Mouse (Mus musculus) myocyte (in vitro differentiated cells): ENCODE measurements around the gene Gtf3c1. TPM values are rescaled to one million over a fixed set of nuclear protein-coding genes. Genes with fewer than 3 reads are reported as not detected.

Experiments used
- H3K27me3 ChIP-seq: one replicate; pipeline ENCODE4 v1.6.1; 2011; ENCODE audit not compliant: control insufficient read depth, insufficient read depth, insufficient read length
- H3K36me3 ChIP-seq: one replicate; pipeline ENCODE4 v1.6.1; 2011; ENCODE audit not compliant: control insufficient read depth, insufficient read depth
- H3K4me2 ChIP-seq: one replicate; pipeline ENCODE4 v1.6.1; 2011; ENCODE audit warnings: low read depth, control low read depth
- H3K4me3 ChIP-seq: one replicate; pipeline ENCODE4 v1.5.1; 2011; ENCODE audit warnings: mild to moderate bottlenecking, control low read depth, moderate library complexity
- H3K79me2 ChIP-seq: one replicate; pipeline ENCODE4 v1.6.1; 2011; ENCODE audit not compliant: control insufficient read depth, insufficient read depth
- H3ac ChIP-seq: one replicate; pipeline ENCODE4 v1.6.1; 2011; ENCODE audit not compliant: control insufficient read depth, insufficient read length
- CEBPB ChIP-seq: IDR thresholded peaks from 2 replicates; pipeline ENCODE4 v1.6.1; 2011; ENCODE audit warnings: mild to moderate bottlenecking, moderate library complexity; ENCODE audit not compliant: poor library complexity, insufficient read depth, severe bottlenecking
- E2F4 ChIP-seq: IDR thresholded peaks from one replicate; pipeline ENCODE4 v1.6.1; 2011; ENCODE audit warnings: mild to moderate bottlenecking, control low read depth, moderate library complexity; ENCODE audit not compliant: insufficient read depth
- MAX ChIP-seq: IDR thresholded peaks from one replicate; pipeline ENCODE4 v1.6.1; 2011; ENCODE audit warnings: low read depth, mild to moderate bottlenecking, control low read depth
- MYOD1 ChIP-seq, 3 experiments: IDR thresholded peaks; one replicate each; pipeline ENCODE4 v1.6.1; 2011; ENCODE audit warnings: control low read depth in 2 of 3, low read depth in 2 of 3, mild to moderate bottlenecking in 2 of 3, moderate library complexity in 1 of 3; ENCODE audit not compliant: insufficient read length in 2 of 3, control insufficient read depth in 1 of 3
- MYOG ChIP-seq, 3 experiments: IDR thresholded peaks; one replicate each; pipeline ENCODE4 v1.6.1; 2011; ENCODE audit warnings: control low read depth in 2 of 3, low read depth in 2 of 3, mild to moderate bottlenecking in 2 of 3; ENCODE audit not compliant: insufficient read length in 2 of 3, control insufficient read depth in 1 of 3, insufficient read depth in 1 of 3
- POLR2A ChIP-seq: IDR thresholded peaks from one replicate; pipeline ENCODE4 v1.6.1; 2011; ENCODE audit warnings: low read depth, mild to moderate bottlenecking, control low read depth, moderate library complexity; ENCODE audit not compliant: insufficient read length
- POLR2AphosphoS2 ChIP-seq: IDR thresholded peaks from one replicate; pipeline ENCODE4 v1.6.1; 2011; ENCODE audit warnings: low read depth, control low read depth; ENCODE audit not compliant: insufficient read length
- REST ChIP-seq: IDR thresholded peaks from one replicate; pipeline ENCODE4 v1.6.1; 2011; ENCODE audit warnings: mild to moderate bottlenecking, control low read depth, moderate library complexity; ENCODE audit not compliant: insufficient read depth, insufficient read length
- SRF ChIP-seq: IDR thresholded peaks from one replicate; pipeline ENCODE4 v1.6.1; 2011; ENCODE audit warnings: low read depth; ENCODE audit not compliant: control insufficient read depth, insufficient read length
- TCF12 ChIP-seq: IDR thresholded peaks from one replicate; pipeline ENCODE4 v1.6.1; 2011; ENCODE audit warnings: mild to moderate bottlenecking, control low read depth; ENCODE audit not compliant: poor library complexity, insufficient read depth, severe bottlenecking
- TCF3 ChIP-seq: IDR thresholded peaks from one replicate; pipeline ENCODE4 v1.6.1; 2011; ENCODE audit warnings: low read depth, control low read depth; ENCODE audit not compliant: insufficient read length
- USF1 ChIP-seq: IDR thresholded peaks from one replicate; pipeline ENCODE4 v1.6.1; 2011; ENCODE audit warnings: low read depth, mild to moderate bottlenecking, control low read depth, moderate library complexity
- polyA plus RNA-seq: library from polyadenylated mRNA; unstranded; fragments of >200 nt; fragmentation: generic; extraction: Trizol; gene quantifications from one replicate; pipeline ENCODE4 v1.2.1, GENCODE M21; 2012; ENCODE audit warnings: missing spikeins

Gene Gtf3c1
- polyA plus RNA-seq, 1 experiment: 38.3 TPM

DNA sequence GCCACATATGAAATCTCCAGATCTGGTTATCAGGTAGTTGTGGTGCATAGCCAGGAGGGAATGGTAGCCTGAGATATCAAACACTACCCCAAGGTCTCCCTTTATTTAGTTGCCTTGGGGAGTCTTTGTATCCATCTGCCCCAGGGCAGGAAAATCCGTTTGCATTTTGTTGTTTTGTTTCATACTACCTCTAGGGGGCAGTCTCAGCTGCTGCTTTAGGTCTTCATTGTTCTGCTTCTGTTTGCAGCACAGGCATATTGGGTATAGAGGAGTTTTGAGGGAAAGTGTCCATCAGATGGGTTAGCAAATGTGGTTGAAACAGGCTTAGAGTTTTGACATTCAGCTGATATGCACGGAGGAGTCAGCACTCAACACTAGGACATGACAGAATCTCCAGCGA lies 40.6 kb upstream of the Gtf3c1 start:
- H3K27me3 ChIP-seq: no peaks in the 10 kb centered on the region
- H3K4me2 ChIP-seq: no peak overlapping the region
- no peaks in the 10 kb centered on the region for H3K79me2 ChIP-seq
- no peak overlapping the region for H3K4me3 ChIP-seq
- H3ac ChIP-seq: no peak overlapping the region
- TF ChIP-seq TCF3 (no peak), MAX (no peak), MYOD1 (IDR thresholded peaks at IDR 0.05; ENCODE audit: control insufficient read depth in 1 of 3, insufficient read length in 2 of 3, low read depth in 2 of 3) (no peak), USF1 (no peak), POLR2AphosphoS2 (no peak), TCF12 (no peak), POLR2A (no peak), E2F4 (no peak), MYOG (IDR thresholded peaks at IDR 0.05; ENCODE audit: control insufficient read depth in 1 of 3, insufficient read depth in 1 of 3, insufficient read length in 2 of 3, low read depth in 2 of 3) (no peak), SRF (no peak), REST (no peak), CEBPB (no peak)
- H3K36me3 ChIP-seq: no peaks in the 10 kb centered on the region

DNA sequence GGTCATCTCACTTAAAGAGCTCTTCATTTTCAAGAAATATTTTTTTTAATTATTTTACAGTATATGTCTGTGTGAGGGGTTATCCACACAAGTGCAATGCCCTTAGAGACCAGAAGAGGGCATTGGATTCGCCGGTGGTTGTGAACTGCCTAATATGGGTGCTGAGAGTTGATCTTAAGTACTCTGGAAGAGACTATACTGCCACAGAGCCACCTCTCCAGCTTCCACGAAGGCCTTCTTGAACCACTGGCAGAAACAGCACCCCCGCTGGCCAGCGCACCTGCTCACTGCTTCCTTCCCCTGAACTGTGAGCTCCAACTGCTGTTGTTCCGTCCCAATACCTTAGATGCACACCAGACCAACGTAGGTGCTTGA lies 39.7 kb upstream of the Gtf3c1 start:
- TF ChIP-seq MAX (no peak), TCF3 (no peak), MYOD1 (IDR thresholded peaks at IDR 0.05; ENCODE audit: control insufficient read depth in 1 of 3, insufficient read length in 2 of 3, low read depth in 2 of 3) (no peak), E2F4 (no peak), REST (no peak), POLR2AphosphoS2 (no peak)
- no peak overlapping the region for H3ac ChIP-seq
- H3K36me3 ChIP-seq: no peaks in the 10 kb centered on the region
- no peak overlapping the region for H3K4me2 ChIP-seq
- H3K79me2 ChIP-seq: no peaks in the 10 kb centered on the region
- H3K4me3 ChIP-seq: no peak overlapping the region
- no peaks in the 10 kb centered on the region for H3K27me3 ChIP-seq

DNA sequence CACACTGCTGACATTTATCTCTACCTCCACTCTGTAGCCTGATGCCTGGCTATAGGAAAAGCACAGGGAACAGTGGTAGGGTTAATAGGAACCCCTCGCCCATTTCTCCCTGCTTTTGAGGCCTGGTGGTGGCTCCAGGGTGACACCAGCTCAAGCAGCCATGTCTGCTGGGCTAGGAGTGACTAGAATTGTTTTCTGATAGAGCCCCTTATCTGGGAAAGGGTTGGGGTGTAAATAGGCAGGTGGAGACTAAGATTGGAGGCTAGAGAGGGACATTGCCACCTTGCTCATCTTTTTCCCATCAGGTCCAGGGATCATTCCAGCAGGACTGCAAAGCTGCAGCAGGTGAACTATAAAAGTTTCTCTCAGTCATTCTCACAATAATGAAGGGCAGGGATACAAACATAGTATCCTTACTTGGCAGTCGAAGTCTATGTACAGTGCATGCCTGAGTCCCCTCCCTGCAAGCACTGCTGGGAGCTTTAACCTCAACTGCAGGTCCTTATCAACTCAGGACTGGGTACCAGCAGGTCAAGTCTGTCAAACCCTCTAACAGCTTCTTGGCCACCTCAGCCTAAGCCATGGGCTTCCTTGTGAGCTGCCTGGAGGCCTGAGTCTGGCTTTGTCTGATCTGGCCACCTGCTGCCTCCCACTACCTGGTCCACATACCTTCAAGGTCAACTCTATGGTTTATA lies 39.2 kb upstream of the Gtf3c1 start:
- H3K27me3 ChIP-seq: no peaks in the 10 kb centered on the region
- no peaks in the 10 kb centered on the region for H3K79me2 ChIP-seq
- no peak overlapping the region for H3K4me2 ChIP-seq
- no peak overlapping the region for H3ac ChIP-seq
- no peaks in the 10 kb centered on the region for H3K36me3 ChIP-seq
- no peak overlapping the region for H3K4me3 ChIP-seq
- TF ChIP-seq POLR2AphosphoS2 (no peak), CEBPB (no peak)

DNA sequence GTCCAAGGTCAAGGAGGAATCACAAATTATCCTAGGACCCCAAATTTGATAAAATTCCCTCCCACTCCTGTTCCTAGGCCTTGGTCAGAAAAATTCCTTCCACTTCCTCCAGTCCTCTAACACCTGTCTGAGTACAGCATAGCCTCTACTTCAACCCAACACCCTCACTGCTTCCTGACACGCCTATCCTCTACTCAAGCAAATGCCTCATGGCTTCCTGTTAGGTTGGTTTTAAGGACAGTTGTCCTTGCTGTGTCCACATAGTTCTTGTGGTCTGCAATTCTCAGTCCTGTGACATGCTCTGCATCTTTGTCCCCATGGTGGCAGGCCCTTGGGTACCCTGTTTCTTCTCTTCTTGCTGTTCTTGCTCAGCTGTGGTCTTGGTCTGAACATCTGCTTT lies 37.2 kb upstream of the Gtf3c1 start:
- no peak overlapping the region for H3ac ChIP-seq
- no peak overlapping the region for H3K4me2 ChIP-seq

DNA sequence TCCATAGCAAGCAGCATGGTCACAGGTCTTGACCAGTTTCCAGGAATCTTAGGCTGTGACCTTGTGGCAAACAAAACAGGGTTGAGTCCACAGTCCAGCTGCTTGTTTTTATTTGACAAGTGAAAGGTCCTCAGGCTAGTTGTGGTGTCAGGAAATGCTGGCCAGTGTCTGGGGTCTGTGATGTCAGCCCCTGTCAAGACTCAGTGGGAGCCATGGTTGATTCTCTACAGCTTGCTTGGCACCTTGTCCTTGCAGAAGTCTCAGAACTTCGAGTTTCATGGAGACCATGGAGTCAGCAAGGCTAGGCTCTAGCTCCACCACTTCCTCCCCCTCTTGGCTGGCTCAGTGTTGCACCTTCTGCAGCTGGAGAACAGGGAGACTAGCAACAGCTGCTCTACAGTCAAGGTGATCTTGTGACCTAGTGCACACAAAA lies 33.7 kb upstream of the Gtf3c1 start:
- no peak overlapping the region for H3K4me3 ChIP-seq
- H3K36me3 ChIP-seq: no peaks in the 10 kb centered on the region
- no peak for TF ChIP-seq POLR2A
- no peak for TF ChIP-seq CEBPB
- TF ChIP-seq MAX: no peak
- no peak for TF ChIP-seq POLR2AphosphoS2
- no peak for TF ChIP-seq SRF
- TF ChIP-seq USF1: no peak
- TF ChIP-seq MYOG (IDR thresholded peaks at IDR 0.05; ENCODE audit: control insufficient read depth in 1 of 3, insufficient read depth in 1 of 3, insufficient read length in 2 of 3, low read depth in 2 of 3): no peak
- TF ChIP-seq MYOD1 (IDR thresholded peaks at IDR 0.05; ENCODE audit: control insufficient read depth in 1 of 3, insufficient read length in 2 of 3, low read depth in 2 of 3): no peak
- no peak for TF ChIP-seq TCF12
- TF ChIP-seq REST: no peak
- TF ChIP-seq TCF3: no peak
- no peak for TF ChIP-seq E2F4
- no peak overlapping the region for H3K4me2 ChIP-seq
- no peak overlapping the region for H3ac ChIP-seq
- no peaks in the 10 kb centered on the region for H3K27me3 ChIP-seq
- no peaks in the 10 kb centered on the region for H3K79me2 ChIP-seq

More for the DNA sequence above, 37.2 kb upstream of the Gtf3c1 start:
- TF ChIP-seq SRF: no peak
- TF ChIP-seq MYOD1 (IDR thresholded peaks at IDR 0.05; ENCODE audit: control insufficient read depth in 1 of 3, insufficient read length in 2 of 3, low read depth in 2 of 3): no peak
- TF ChIP-seq MYOG (IDR thresholded peaks at IDR 0.05; ENCODE audit: control insufficient read depth in 1 of 3, insufficient read depth in 1 of 3, insufficient read length in 2 of 3, low read depth in 2 of 3): no peak
- no peak for TF ChIP-seq POLR2AphosphoS2
- TF ChIP-seq TCF12: no peak
- TF ChIP-seq MAX: no peak
- no peak for TF ChIP-seq TCF3
- Histone ChIP-seq H3K79me2 (no peaks in the 10 kb centered on the region), H3K4me3 (no peak overlapping the region), H3K36me3 (no peaks in the 10 kb centered on the region), H3K27me3 (no peaks in the 10 kb centered on the region)
